Mouse (Mus musculus) forebrain, embryonic 11.5 days (tissue): Measurements from ENCODE around the gene Cope. TPM values are rescaled to one million over a fixed set of nuclear protein-coding genes. Genes with fewer than 3 reads are reported as not detected.
A peak's percentile ranks its signal among the peaks of the same experiment; 100 is the strongest.

Experiments used
- ATAC-seq: fragments of 200-750 bp; cut with Nextera tagmentation; replicated peaks from 2 replicates; pipeline ENCODE4 v1.8.0; 2017; ENCODE audit warnings: moderate TSS enrichment; ENCODE audit not compliant: low FRiP score
- DNase-seq: peaks from one replicate; pipeline ENCODE4 v3.0.0-alpha.2; 2017; ENCODE audit warnings: low spot score
- H3K27ac ChIP-seq: fragments of 300-500 bp; sonication (generic); 2 replicates; pipeline ENCODE4 v1.5.1; 2014; ENCODE audit warnings: low read depth, low read length
- H3K27me3 ChIP-seq: fragments of 300-500 bp; sonication (generic); 2 replicates; pipeline ENCODE4 v1.6.1; 2014; ENCODE audit warnings: mild to moderate bottlenecking, low read length, mixed read lengths; ENCODE audit not compliant: control insufficient read depth, insufficient read depth
- H3K36me3 ChIP-seq: fragments of 300-500 bp; sonication (generic); 2 replicates; pipeline ENCODE4 v1.6.1; 2014; ENCODE audit warnings: mild to moderate bottlenecking, low read length, moderate library complexity, mixed read lengths; ENCODE audit not compliant: control insufficient read depth, insufficient read depth
- H3K4me1 ChIP-seq: fragments of 300-500 bp; sonication (generic); replicated peaks from 2 replicates; pipeline ENCODE4 v1.6.1; 2014; ENCODE audit warnings: low read length, mixed read lengths; ENCODE audit not compliant: control insufficient read depth, insufficient read depth
- H3K4me2 ChIP-seq: fragments of 300-500 bp; sonication (generic); 2 replicates; pipeline ENCODE4 v1.6.1; 2014; ENCODE audit warnings: low read depth, mild to moderate bottlenecking, low read length, moderate library complexity, mixed read lengths; ENCODE audit not compliant: severe bottlenecking
- H3K4me3 ChIP-seq: fragments of 300-500 bp; sonication (generic); 2 replicates; pipeline ENCODE4 v1.5.1; 2014; ENCODE audit warnings: low read depth, low read length
- H3K9ac ChIP-seq: fragments of 300-500 bp; sonication (generic); 2 replicates; pipeline ENCODE4 v1.6.1; 2014; ENCODE audit warnings: low read length
- H3K9me3 ChIP-seq: fragments of 300-500 bp; sonication (generic); 2 replicates; pipeline ENCODE4 v1.6.1; 2016; ENCODE audit warnings: low read length, mixed read lengths; ENCODE audit not compliant: control insufficient read depth
- WGBS: fragments of 180-500 bp; shearing (Covaris S2); extraction: QIAGEN DNeasy Blood & Tissue Kit; methylation state at CpG from one replicate; pipeline ENCODE4 v1.1.7; 2014; 5-methylcytosine and 5-hydroxymethylcytosine counted together
- polyA plus RNA-seq: library from polyadenylated mRNA; unstranded; fragments of >200 nt; fragmentation: Nextera tagmentation; extraction: Ambion mirVana; gene quantifications from 2 replicates; pipeline ENCODE4 v1.2.1, GENCODE M21; 2014

Cope gene
- polyA plus RNA-seq, 1 experiment from 2014 or later: 220 TPM

DNA sequence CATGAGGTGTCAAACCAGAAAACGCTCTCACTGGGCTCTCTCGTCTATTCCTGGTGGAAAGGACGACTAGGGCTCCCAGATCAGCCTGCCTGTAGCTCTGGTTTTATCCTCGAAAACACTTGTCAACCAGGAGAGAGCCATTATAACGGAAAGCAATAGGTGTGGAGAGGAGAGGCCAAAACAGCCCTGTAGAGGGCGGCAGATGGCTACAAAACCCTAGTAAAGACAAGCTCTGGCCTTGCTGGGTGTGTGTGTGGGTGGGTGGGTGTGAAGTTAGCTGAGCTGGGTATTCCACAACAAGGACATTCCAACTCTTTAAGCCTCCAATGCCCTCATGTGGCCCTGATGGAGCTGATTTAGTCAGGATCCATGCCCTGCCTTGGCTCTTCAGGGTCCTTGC is 41.4 kb downstream of the Cope start:
- H3K4me3 ChIP-seq: no peak overlapping the region
- H3K9ac ChIP-seq: no peak overlapping the region
- DNase-seq: no peak
- H3K36me3 ChIP-seq: peaks cover 15% of the 10 kb centered on the region
- no peak overlapping the region for H3K27ac ChIP-seq
- no peak overlapping the region for H3K4me2 ChIP-seq
- 68% methylated on average over 6 of the region's 6 CpGs for WGBS
- ATAC-seq: no peak
- no peaks in the 10 kb centered on the region for H3K9me3 ChIP-seq
- 0 out of 2 replicates have a peak, but pooled peaks cover under 1% of the 10 kb centered on the region for H3K4me1 ChIP-seq
- H3K27me3 ChIP-seq: no peaks in the 10 kb centered on the region

DNA sequence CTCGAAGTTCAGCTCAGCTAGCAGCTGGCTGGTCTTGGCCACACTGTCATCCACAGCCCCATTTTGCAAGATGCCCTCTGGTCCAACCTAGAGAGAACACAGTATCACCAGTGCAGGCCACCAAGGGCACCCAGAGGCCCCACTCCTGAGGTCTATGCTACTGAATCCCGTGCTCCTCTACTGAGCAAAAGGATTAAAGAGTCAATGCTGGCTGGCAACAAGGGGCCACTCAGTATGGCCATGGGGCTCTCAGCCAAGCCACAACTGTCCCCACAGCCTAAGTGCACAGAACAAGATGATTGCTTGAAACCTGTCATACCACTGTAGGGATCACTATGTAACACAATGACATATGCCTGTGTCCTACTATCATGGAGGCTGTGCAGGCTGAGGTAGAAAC is 42.0 kb downstream of the Cope start:
- no peak for ATAC-seq
- Histone ChIP-seq H3K4me1 (0 out of 2 replicates have a peak, but pooled peaks cover 2% of the 10 kb centered on the region), H3K9me3 (no peaks in the 10 kb centered on the region), H3K27ac (no peak overlapping the region), H3K27me3 (no peaks in the 10 kb centered on the region), H3K4me2 (no peak overlapping the region), H3K4me3 (no peak overlapping the region), H3K9ac (no peak overlapping the region), H3K36me3 (peaks cover 13% of the 10 kb centered on the region)
- DNase-seq: no peak
- 90% methylated on average over 2 of the region's 2 CpGs for WGBS

DNA sequence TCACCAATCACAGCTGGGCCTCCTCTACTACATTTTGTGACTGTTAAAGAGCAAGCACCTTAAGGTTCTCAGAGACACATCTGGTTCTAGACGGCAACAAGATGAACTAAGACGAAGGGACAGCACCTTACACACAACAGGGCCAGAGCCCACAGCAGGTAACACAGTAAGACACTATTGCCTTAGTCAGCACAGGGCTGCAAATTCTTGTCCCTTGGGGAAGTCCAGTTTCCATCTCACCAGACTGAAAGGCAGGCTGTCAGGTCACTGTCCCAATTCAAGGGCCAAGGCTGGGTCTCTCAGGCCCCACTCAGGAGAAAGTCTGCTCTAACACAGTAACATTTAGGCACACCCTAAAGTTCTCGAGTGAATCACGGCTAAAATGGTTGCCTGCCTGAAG is 45.1 kb downstream of the Cope start:
- DNase-seq: no peak
- H3K9ac ChIP-seq: no peak overlapping the region
- H3K4me3 ChIP-seq: no peak overlapping the region
- H3K27me3 ChIP-seq: no peaks in the 10 kb centered on the region
- no peaks in the 10 kb centered on the region for H3K9me3 ChIP-seq
- H3K4me1 ChIP-seq: peaks cover 19% of the 10 kb centered on the region
- WGBS: 92% methylated on average over 4 of the region's 4 CpGs
- ATAC-seq: no peak
- no peaks in the 10 kb centered on the region; the same call in 1 of the 2 replicates for H3K36me3 ChIP-seq
- no peak overlapping the region for H3K27ac ChIP-seq
- no peak overlapping the region for H3K4me2 ChIP-seq

DNA sequence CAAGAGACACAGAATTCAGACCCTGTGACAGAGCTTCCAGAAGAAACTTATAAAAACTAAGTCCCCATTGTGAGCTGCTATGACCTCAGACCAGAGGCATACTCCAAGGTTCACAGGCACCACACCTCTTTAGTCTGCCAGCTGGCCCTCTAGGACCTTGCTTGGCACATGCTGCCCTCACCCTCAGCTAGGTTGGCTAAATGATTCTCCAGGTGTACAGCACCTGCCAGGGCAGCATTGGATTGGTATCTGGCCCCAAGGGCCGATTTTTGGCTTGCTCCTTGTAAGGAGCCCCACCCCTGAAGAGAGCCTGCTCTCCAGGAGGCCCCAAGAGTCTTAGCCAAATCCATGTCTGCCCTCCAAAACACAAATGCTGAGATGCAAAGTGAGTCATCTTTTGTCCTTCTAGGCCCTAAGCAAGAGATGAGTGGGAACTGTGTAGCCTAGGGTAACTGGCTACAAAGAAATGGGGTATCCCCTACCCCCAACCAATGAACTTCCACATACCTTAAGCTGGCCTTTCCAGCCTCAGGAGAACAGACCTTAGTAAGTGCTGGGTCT is 45.6 kb downstream of the Cope start:
- Histone ChIP-seq H3K27me3 (no peaks in the 10 kb centered on the region), H3K27ac (no peak overlapping the region), H3K4me3 (no peak overlapping the region), H3K4me1 (peaks cover 19% of the 10 kb centered on the region), H3K36me3 (no peaks in the 10 kb centered on the region; the same call in 1 of the 2 replicates), H3K9ac (no peak overlapping the region), H3K9me3 (no peaks in the 10 kb centered on the region), H3K4me2 (no peak overlapping the region)
- DNase-seq: no peak
- ATAC-seq: no peak
- WGBS: 76% methylated on average over 1 of the region's 1 CpGs

DNA sequence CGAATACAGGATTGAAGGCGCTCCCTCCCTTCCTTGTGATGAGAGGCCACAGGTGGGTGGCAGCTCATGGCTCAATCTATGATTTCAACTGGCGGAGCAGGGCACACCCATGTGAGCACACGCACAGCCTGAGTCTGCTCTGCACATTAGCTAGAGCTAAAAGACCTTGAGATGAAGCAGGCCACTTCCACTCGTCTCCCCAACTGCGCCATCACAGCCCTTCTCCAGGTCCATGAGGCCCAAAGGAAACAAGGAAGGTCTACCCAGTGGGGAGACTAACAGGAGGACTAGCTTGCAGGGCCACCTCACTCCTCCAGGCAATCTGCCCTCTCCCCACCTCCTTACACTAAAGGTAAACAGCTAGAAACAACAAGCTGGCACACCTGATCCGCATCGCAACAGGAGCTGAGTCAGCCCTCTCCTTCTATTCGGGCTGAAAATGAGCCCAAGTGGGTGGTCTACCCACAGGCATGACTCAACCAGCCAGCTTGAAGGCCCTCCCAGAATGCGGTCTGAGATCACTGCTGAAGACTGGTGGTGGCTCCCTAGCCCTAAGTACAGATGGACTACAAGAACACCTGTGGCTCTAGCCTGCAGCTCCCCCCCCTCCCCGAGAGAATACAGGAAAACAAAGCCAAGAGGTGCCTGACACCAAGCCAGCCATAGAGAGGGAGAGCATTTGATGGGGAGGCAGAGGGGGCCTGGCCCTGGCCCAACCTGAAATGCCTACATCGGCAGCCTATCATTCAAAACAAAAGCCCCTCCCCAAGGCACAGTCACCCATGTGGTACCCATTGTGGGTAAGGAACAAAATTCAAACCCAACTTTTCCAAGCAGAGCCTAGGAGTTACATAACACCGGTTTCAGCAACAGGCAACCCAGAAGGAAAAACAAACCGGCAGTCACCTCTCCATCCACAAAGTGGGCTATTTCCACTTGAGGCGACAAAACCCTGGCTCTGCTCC is 49.0 kb downstream of the Cope start:
- H3K9ac ChIP-seq: peak overlapping the region; percentile 96
- no peaks in the 10 kb centered on the region for H3K27me3 ChIP-seq
- no peaks in the 10 kb centered on the region for H3K9me3 ChIP-seq
- no peak for DNase-seq
- H3K4me3 ChIP-seq: peak overlapping the region; percentile 99
- no peak for ATAC-seq
- 61% methylated on average over 15 of the region's 15 CpGs for WGBS
- H3K27ac ChIP-seq: no peak overlapping the region
- H3K4me1 ChIP-seq: peaks cover 22% of the 10 kb centered on the region
- peak overlapping the region; percentile 99 for H3K4me2 ChIP-seq
- no peaks in the 10 kb centered on the region; the same call in 1 of the 2 replicates for H3K36me3 ChIP-seq

DNA sequence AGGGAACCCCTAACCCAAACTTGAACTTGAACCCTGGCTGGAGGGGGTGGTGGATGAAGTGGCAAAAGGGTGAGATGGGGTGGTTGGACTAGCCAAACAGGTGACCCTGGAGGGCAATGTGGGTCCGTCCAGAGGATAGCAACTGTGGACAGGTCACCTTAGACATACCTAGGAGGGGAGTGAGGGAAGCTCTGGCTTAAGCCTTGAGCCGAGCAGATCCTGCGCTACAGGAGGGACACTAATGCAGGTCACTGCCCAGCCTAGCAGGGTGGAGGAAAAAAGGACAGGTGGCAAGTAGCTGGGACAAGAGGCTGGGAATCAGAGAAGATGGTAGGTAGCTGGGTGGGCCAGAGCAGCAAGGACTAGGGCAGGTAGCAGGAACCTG is 49.7 kb downstream of the Cope start:
- Histone ChIP-seq H3K4me2 (peak overlapping the region; percentile 99), H3K27ac (no peak overlapping the region), H3K27me3 (no peaks in the 10 kb centered on the region), H3K9me3 (no peaks in the 10 kb centered on the region), H3K9ac (peak overlapping the region; percentile 96), H3K36me3 (no peaks in the 10 kb centered on the region; the same call in 1 of the 2 replicates), H3K4me3 (peak overlapping the region; percentile 99), H3K4me1 (peaks cover 22% of the 10 kb centered on the region)
- ATAC-seq: no peak
- WGBS: 40% methylated on average over 3 of the region's 3 CpGs
- DNase-seq: no peak

DNA sequence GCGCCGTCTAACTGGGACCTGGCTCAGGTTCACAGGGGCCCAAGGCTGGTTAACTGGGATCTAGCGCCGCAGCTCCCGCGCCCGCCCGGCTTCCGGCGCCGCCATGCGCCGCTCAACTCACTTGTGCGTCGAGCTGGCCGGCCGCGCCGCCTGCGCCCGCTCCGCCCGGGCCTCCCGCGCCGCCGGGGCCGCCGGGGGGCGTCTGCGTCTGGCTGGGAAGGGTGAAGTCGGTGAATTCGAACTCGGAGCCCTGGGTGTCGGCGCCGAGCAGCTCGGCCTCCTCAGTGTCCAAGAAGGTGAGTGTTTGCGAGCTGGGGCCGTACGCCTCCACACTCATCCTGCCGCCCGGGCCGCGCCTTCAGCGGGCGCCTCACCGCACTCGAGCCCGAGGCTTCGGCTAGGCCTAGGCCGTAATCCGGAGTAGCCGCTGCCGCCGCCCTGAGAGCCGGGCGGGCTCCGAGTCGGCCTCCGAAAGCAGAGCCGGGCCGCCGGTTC is 50.4 kb downstream of the Cope start:
- under 1% methylated on average over 61 of the region's 64 CpGs for WGBS
- H3K27ac ChIP-seq: peak overlapping the region; percentile 78
- peak overlapping the region; percentile 99 for H3K4me3 ChIP-seq
- H3K4me2 ChIP-seq: peak overlapping the region; percentile 99
- H3K27me3 ChIP-seq: no peaks in the 10 kb centered on the region
- H3K36me3 ChIP-seq: no peaks in the 10 kb centered on the region; the same call in 1 of the 2 replicates
- H3K9me3 ChIP-seq: no peaks in the 10 kb centered on the region
- ATAC-seq (peak; percentile 57), DNase-seq (no peak)
- H3K9ac ChIP-seq: peak overlapping the region; percentile 96
- H3K4me1 ChIP-seq: peaks cover 22% of the 10 kb centered on the region

DNA sequence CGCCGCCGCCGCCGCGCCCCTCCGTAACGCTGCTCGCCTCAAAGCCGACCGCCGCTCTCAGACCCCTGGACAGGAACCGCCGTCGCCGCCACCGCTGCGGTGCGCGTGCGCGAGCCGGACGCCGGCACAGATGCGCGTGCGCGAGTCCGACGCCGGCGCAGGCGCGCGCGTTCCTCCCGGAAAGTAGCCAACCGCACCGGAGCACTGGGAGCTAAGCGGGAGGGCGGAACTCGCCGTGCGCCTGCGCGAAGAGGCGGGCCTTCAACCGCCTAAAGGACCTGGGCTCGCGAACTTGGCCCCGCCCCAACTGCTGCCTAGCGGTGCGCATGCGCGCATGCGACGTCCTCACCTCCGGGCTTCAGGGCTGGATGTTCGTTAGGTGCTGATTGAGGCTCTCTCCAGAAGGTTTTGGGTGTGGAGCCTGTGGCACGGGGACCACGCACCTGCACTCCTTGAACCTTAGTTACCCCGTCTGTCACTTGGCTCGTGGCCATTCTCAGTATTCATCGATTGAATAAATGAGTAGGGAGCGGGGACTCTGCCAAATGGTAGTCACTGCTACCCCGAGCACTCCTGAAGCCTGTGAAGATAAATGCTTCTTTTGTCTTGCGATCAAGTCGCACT is 51.0 kb downstream of the Cope start, which contains the start of gene Upf1:
Gene Upf1, minus strand, starts transcription at position 85 of the 624 bp plus-strand sequence.
- Histone ChIP-seq H3K4me1 (peaks cover 22% of the 10 kb centered on the region), H3K4me3 (peak within 1 kb of the TSS; percentile 99), H3K4me2 (peak within 1 kb of the TSS; percentile 99), H3K36me3 (no peaks in the 10 kb centered on the region; the same call in 1 of the 2 replicates), H3K27ac (peak within 1 kb of the TSS; percentile 78), H3K9ac (peak within 1 kb of the TSS; percentile 96), H3K9me3 (no peaks in the 10 kb centered on the region), H3K27me3 (no peaks in the 10 kb centered on the region)
- peak; percentile 90 for ATAC-seq
- under 1% methylated on average over 69 of the region's 69 CpGs for WGBS
- DNase-seq: peak; percentile 99
